Mouse (Mus musculus): ENCODE results near the gene Iscu.

Iscu gene

DNA sequence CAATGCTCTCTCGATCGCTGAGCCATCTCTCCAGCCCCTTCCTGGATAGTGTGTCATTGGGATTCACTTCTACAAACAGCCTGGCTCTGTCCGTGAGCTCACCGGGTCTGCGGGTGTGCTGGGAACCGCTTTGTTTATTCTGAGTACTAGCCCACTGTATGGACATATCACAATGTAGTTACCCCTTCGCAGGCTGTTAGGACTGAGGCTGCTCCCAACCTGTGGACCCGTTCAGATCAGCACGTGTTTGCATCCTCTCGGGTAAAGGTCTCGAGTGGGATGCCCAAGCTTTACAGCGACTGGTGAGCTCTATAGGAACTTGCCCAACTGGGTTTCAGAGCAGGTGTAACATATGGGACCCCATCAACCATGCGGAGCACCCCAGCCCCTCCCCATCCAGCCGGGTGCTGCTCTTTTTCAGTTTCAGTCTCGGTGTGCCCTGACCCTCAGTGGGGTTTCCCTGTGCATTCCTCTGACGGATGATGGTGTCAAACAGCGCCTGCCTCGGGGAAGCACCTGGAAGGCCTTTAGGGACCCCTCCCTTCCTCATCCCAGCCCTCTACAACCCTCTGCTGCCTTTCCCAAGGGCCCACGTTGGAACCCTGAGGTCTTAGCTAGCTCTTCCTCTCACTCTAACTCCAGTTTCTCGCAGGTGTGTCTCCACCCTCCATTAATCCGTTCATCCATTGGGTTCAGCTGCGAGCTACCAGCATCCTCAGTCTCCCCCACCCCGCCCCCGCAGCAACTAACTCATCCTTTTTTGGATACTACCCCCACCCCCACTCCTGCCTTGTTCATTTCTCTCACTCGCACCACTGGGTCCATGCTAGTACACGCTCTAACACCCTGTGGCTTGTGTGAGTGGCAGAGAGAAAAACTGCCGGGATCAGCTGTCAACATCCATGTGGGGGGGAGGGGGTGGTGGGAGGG is 41.8 kb downstream of the Iscu start:
- no peak for DNase-seq (ENCODE audit: low spot score in 2 of 2)

DNA sequence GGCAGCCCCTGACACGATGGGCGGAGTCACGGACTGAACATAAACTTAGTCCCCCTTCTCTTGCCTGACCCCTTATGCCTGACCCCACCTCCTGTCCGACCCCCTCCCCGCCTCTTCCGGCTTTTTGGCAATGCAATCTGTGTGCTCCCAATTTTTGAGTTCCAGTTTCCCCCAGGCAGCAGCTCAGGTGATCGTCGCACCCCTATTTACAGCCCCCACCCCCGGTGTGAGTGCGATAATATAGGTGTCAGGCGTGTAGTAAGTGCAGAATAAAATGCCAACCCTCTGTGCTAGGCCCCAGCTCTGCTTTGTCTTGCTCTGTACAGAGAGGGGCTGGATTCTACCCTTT is 42.5 kb downstream of the Iscu start:
- DNase-seq (ENCODE audit: low spot score in 2 of 2), result no peak

DNA sequence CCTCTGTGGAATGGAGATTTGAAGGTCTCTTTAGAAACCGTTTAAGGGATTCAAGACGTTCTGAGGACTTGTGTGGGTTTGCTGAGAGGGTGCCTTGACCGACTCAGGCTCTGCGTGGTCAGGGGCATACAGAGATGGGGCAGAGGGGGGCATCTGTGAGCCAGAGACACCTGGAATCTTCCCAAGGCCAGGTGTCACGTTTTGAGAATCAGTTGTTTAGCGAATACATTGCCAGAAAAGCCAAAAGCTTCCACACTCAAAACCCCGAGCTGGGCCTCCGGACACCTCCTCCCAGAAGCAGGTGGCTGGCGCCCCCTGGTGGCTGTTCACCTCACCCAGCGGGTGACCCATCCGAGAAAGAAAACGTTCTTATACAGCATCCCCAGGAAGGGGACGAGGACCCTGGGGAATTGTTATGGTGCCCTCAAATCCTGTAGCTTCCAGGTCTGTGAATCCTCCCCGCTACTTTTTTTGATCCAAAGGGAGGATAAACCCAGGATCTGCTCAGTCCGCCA is 43.1 kb downstream of the Iscu start:
- DNase-seq (ENCODE audit: low spot score in 2 of 2), result peak; percentile 49 to 63

DNA sequence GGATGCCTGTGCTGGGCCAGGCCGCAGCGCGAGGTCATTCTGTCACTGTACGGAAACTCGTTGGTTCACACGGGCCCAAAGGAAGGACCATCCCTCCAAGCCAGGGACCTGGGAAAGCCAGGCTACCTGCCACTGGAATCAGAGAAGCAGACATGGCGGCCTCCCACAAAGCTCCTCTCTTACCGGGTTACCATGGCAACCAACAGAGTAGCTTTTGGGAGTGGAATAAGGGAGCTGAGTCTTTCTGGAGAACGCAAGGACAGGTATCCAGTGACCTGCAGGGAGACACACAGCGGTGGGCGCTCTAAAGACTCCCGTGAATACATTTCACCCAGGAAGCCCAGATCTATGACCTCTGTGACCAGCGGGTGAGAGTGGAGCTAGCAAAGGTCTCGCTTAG is 46.0 kb downstream of the Iscu start:
- DNase-seq (ENCODE audit: low spot score in 2 of 2), result no peak

DNA sequence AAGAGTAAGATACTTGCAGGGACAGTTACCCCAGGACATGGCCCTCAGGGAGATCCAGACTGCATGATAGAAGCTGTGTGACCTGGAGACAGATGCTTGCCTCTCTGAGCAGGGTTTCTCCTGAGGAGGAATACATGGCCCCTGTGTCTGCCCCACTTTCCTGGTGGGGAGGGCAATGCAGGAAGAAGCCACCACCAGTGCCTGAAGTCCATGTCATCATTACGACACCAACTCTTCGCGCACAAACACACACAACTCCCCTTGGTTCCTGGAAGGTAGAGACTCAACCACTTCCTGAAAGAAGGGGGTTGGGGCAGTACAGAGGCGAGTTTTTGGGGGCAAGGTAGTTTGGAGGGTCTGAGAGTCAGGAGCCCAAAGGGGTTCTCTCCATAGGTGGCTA is 51.7 kb downstream of the Iscu start:
- DNase-seq (ENCODE audit: low spot score in 2 of 2), result no peak

DNA sequence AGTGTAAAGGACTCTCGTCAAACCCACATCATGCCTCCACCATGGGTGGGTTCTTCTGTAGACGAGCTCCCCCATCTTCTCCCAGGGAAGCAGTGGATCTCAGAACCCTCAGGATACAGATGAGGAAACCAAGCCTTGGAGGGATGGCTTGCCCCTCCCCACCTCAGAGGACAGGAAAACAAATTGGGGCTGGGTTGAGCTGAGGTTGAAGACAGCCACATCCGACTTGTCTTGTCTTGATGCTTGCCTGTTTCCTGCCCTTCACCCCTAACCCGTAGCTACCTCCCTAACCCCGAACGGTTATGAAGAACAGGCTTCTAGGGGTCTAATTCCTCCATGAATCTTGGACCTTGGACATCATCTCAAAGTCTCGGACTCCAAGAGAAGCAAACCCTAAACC is 53.0 kb downstream of the Iscu start:
- DNase-seq (ENCODE audit: low spot score in 2 of 2), result no peak

DNA sequence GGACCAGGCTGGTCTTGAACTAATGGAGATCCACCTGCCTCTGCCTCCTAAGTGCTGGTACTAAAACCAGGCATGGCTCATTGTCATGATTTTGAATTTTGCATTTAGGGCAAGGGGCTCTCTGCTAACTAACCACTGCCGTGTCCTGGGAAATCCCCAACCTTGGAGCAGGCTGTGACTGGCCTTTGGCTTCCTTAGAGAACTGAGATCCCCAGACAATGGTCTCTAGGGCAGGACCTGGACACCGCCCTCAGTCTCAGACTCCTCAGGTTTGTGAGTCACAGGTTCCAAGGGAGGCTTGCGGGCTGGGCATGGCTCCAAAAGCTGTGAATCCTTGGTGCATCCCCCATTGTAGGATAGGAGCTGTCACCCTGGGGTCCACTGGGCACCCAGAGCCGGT is 54.1 kb downstream of the Iscu start:
- DNase-seq (ENCODE audit: low spot score in 2 of 2), result no peak
